Mouse (Mus musculus): Measurements from ENCODE around the gene Kmt2e. TPM values are rescaled to one million over a fixed set of nuclear protein-coding genes. Genes with fewer than 3 reads are reported as not detected.
"Not testable (repeated sequence)": the region's sequence is repeated elsewhere in the genome, so short reads cannot be mapped to it uniquely, and the experiment has no call there.

Gene Kmt2e
- polyA plus RNA-seq, 1 experiment = 22.9 TPM

- H3K4me3 ChIP-seq (replicated peaks; ENCODE audit: extremely low read depth, low read depth, low read length) = no peak overlapping the region
- TF ChIP-seq POLR2A (IDR thresholded peaks at IDR 0.05; ENCODE audit: borderline replicate concordance, extremely low read depth, low read depth, low read length) (no peak), CTCF (IDR thresholded peaks at IDR 0.05; ENCODE audit: insufficient read depth, low read length) (no peak)
- no peak for DNase-seq
- 92% methylated on average over 1 of the region's 1 CpGs for WGBS
- H3K4me1 ChIP-seq (ENCODE audit: control insufficient read depth, insufficient read depth, low read length) = peaks cover 5% of the 10 kb centered on the region; the same call in 1 of the 2 replicates
Observed at GRCm38 (mm10) chr5:23521645-23522044, 87.4 kb downstream of the Kmt2e start.

- no peak for TF ChIP-seq CTCF (IDR thresholded peaks at IDR 0.05; ENCODE audit: insufficient read depth, low read length)
- no peak for TF ChIP-seq POLR2A (IDR thresholded peaks at IDR 0.05; ENCODE audit: borderline replicate concordance, extremely low read depth, low read depth, low read length)
- Histone ChIP-seq H3K4me3 (replicated peaks; ENCODE audit: extremely low read depth, low read depth, low read length) (no peak overlapping the region), H3K4me1 (ENCODE audit: control insufficient read depth, insufficient read depth, low read length) (0 out of 2 replicates have a peak, but pooled peaks cover under 1% of the 10 kb centered on the region)
- DNase-seq = no peak
- 76% methylated on average over 3 of the region's 3 CpGs for WGBS
Observed at GRCm38 (mm10) chr5:23523936-23524335, 89.7 kb downstream of the Kmt2e start.

- Histone ChIP-seq H3K4me3 (replicated peaks; ENCODE audit: extremely low read depth, low read depth, low read length) (no peak overlapping the region), H3K4me1 (ENCODE audit: control insufficient read depth, insufficient read depth, low read length) (no peaks in the 10 kb centered on the region)
- TF ChIP-seq POLR2A (IDR thresholded peaks at IDR 0.05; ENCODE audit: borderline replicate concordance, extremely low read depth, low read depth, low read length) (no peak), CTCF (IDR thresholded peaks at IDR 0.05; ENCODE audit: insufficient read depth, low read length) (no peak)
- WGBS = 61% methylated on average over 3 of the region's 3 CpGs
- DNase-seq = no peak
Observed at GRCm38 (mm10) chr5:23524621-23525020, 90.4 kb downstream of the Kmt2e start.

DNA sequence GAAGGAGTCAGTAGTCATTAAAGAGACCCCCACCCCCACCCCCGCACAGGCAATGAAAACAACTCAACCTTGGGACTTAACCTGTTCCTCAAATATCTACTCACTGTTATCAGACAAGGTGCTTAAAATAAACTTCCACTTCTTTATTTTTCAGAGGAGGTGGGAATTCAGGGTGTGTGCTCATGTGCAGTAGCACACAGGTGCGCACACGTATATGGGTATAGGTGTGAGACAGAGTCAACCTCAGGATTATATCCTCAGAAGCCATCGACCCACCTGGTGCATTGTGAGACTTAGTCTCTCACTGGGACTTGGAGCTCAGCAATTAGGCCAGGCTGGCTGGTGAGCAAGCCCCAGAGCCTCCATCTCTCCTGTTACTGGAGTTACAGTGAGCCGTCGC lies 96.9 kb downstream of the Kmt2e start:
- Histone ChIP-seq H3K4me3 (replicated peaks; ENCODE audit: extremely low read depth, low read depth, low read length) (no peak overlapping the region), H3K4me1 (ENCODE audit: control insufficient read depth, insufficient read depth, low read length) (no peaks in the 10 kb centered on the region)
- no peak for DNase-seq
- 94% methylated on average over 6 of the region's 6 CpGs for WGBS
- TF ChIP-seq POLR2A (IDR thresholded peaks at IDR 0.05; ENCODE audit: borderline replicate concordance, extremely low read depth, low read depth, low read length) (no peak), CTCF (IDR thresholded peaks at IDR 0.05; ENCODE audit: insufficient read depth, low read length) (no peak)

GRCm38 (mm10) chr5:23531541-23532096 lies 97.4 kb downstream of the Kmt2e start:
- no peak for TF ChIP-seq POLR2A (IDR thresholded peaks at IDR 0.05; ENCODE audit: borderline replicate concordance, extremely low read depth, low read depth, low read length)
- TF ChIP-seq CTCF (IDR thresholded peaks at IDR 0.05; ENCODE audit: insufficient read depth, low read length) = no peak
- WGBS = 84% methylated on average over 7 of the region's 7 CpGs

GRCm38 (mm10) chr5:23535692-23536091 lies 101.5 kb downstream of the Kmt2e start:
- H3K4me3 ChIP-seq (replicated peaks; ENCODE audit: extremely low read depth, low read depth, low read length) = no peak overlapping the region
- WGBS = 90% methylated on average over 7 of the region's 7 CpGs
- no peaks in the 10 kb centered on the region for H3K4me1 ChIP-seq (ENCODE audit: control insufficient read depth, insufficient read depth, low read length)
- no peak for DNase-seq
- no peak for TF ChIP-seq CTCF (IDR thresholded peaks at IDR 0.05; ENCODE audit: insufficient read depth, low read length)
- no peak for TF ChIP-seq POLR2A (IDR thresholded peaks at IDR 0.05; ENCODE audit: borderline replicate concordance, extremely low read depth, low read depth, low read length)

More at GRCm38 (mm10) chr5:23531541-23532096, 97.4 kb downstream of the Kmt2e start:
- H3K4me3 ChIP-seq (replicated peaks; ENCODE audit: extremely low read depth, low read depth, low read length) = no peak overlapping the region
- no peaks in the 10 kb centered on the region for H3K4me1 ChIP-seq (ENCODE audit: control insufficient read depth, insufficient read depth, low read length)
- no peak for DNase-seq

DNA sequence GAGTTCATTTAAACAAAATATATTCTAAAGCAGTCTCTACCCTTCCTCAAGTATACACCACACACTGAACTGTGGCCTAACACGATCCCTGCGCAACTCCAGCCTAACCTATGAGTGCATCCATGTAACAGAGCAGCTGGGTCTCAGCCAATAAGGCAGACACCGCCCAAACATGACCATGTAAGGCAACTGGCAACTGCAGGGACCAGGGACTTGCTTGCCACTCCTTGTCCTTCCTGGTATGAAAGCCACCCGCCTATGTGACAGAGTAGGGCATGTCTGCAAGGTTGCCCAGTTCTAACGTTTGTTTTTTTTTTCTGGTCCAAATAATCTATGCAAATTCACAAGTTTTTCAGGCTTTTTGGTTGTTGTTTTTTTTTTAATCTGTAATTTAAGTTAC lies 117.4 kb downstream of the Kmt2e start:
- Histone ChIP-seq H3K4me1 (ENCODE audit: control insufficient read depth, insufficient read depth, low read length) (no peaks in the 10 kb centered on the region; the same call in 1 of the 2 replicates), H3K4me3 (replicated peaks; ENCODE audit: extremely low read depth, low read depth, low read length) (no peak overlapping the region)
- no peak for DNase-seq
- 49% methylated on average over 5 of the region's 5 CpGs for WGBS
- no peak for TF ChIP-seq POLR2A (IDR thresholded peaks at IDR 0.05; ENCODE audit: borderline replicate concordance, extremely low read depth, low read depth, low read length)
- no peak for TF ChIP-seq CTCF (IDR thresholded peaks at IDR 0.05; ENCODE audit: insufficient read depth, low read length)

DNA sequence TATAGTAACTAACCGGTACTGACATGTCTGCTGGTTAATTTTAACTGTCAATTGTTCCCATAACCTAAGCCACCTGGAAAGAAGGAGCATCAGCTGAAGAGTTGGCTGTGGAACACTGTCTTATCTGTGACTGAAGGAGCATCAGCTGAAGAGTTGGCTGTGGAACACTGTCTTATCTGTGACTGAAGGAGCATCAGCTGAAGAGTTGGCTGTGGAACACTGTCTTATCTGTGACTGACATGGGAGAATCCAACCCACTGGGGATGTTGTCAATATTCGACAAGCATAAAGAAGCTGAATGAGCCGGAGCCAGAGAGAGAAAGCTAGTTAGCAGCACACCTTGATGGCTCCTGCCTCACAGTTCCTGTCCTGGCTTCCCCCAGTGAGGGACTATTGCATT lies 119.1 kb downstream of the Kmt2e start:
- H3K4me3 ChIP-seq (replicated peaks; ENCODE audit: extremely low read depth, low read depth, low read length); DNase-seq; H3K4me1 ChIP-seq (ENCODE audit: control insufficient read depth, insufficient read depth, low read length): not testable (repeated sequence)
- 65% methylated on average over 3 of the region's 3 CpGs for WGBS

All from lung, adult 2 months (tissue).